Mouse (Mus musculus) large intestine, adult 2 months (tissue): ENCODE measurements around the gene C77080. TPM values are rescaled to one million over a fixed set of nuclear protein-coding genes. Genes with fewer than 3 reads are reported as not detected.

ENCODE experiments used
- DNase-seq: peaks from one replicate; pipeline ENCODE4 v3.0.0-alpha.2; 2012; ENCODE audit warnings: low read depth, low spot score
- WGBS: fragments of 180-500 bp; shearing (Covaris S2); methylation state at CpG from one replicate; pipeline ENCODE4 v1.1.7; 2018; 5-methylcytosine and 5-hydroxymethylcytosine counted together
- polyA plus RNA-seq: library from polyadenylated mRNA; depleted of rRNA; stranded (reverse); fragments of >200 nt; gene quantifications from 2 replicates; pipeline ENCODE4 v1.2.3, GENCODE M21; 2012; rRNA removed

The C77080 gene
- polyA plus RNA-seq, 1 experiment: 92.7 TPM

- no peak for DNase-seq
- WGBS: 35% methylated on average over 1 of the region's 1 CpGs
These were observed 81.6 kb downstream of the C77080 start for GRCm38 (mm10) chr4:129179560-129179959.

DNA sequence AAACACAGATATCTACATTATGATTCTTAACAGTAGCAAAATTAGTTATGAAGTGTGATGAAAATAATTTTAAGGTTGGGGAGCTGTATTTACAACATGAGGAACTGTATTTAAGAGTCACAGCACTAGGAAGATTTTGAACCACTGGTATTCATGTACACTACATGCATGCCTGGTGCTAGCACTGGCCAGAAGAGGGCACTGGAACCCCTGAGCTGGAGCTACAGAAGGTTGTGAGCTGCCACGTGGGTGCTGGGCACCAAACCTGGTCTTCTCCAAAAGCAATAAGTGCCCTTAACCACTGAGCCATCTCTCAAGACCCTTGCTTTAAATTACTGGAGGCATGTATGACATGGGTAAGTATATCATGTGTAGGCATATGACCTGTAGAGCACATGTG is 88.7 kb downstream of the C77080 start:
- WGBS: 82% methylated on average over 1 of the region's 1 CpGs

More for the DNA sequence above, 88.7 kb downstream of the C77080 start:
- DNase-seq: no peak

Other genes with a start within 250 kb of the C77080 start
- gene Rnf19b, start 203.1 kb downstream of the C77080 start, polyA plus RNA-seq: 66.8 and 86.7 TPM in 2 replicates
- 753 and 829 TPM in 2 replicates for gene Tmem54, start 155.9 kb downstream of the C77080 start, polyA plus RNA-seq
- gene Hpca, start 139.4 kb downstream of the C77080 start, polyA plus RNA-seq: 0.92 and 1.7 TPM in 2 replicates
- 0.53 and 0.74 TPM in 2 replicates for gene Fndc5, start 124.4 kb downstream of the C77080 start, polyA plus RNA-seq
- 4.8 and 8.2 TPM in 2 replicates for gene S100pbp, start 71.7 kb downstream of the C77080 start, polyA plus RNA-seq
- gene Yars, start 71.6 kb downstream of the C77080 start, polyA plus RNA-seq: 15.6 and 18.4 TPM in 2 replicates
- 0.92 and 1.1 TPM in 2 replicates for gene Sync, start 26.2 kb upstream of the C77080 start, polyA plus RNA-seq
- 27.1 and 29.3 TPM in 2 replicates for gene Rbbp4, start 74.0 kb upstream of the C77080 start, polyA plus RNA-seq
- gene Zbtb8os, start 74.3 kb upstream of the C77080 start, polyA plus RNA-seq: 23.1 and 24.9 TPM in 2 replicates
- gene Zbtb8a, start 116.7 kb upstream of the C77080 start, polyA plus RNA-seq: 10.6 and 11.3 TPM in 2 replicates
- 0.02 TPM in 1 of 2 replicates, not detected in the other for gene Zbtb8b, start 179.4 kb upstream of the C77080 start, polyA plus RNA-seq
- 22.8 and 26.3 TPM in 2 replicates for gene Bsdc1, start 200.2 kb upstream of the C77080 start, polyA plus RNA-seq
- not detected in 2 replicates for gene Tssk3, start 229.6 kb upstream of the C77080 start, polyA plus RNA-seq
- 0.17 TPM in 1 of 2 replicates, not detected in the other for gene Fam229a, start 229.8 kb upstream of the C77080 start, polyA plus RNA-seq